Mouse (Mus musculus): ENCODE data around the gene Aen. TPM values are rescaled to one million over a fixed set of nuclear protein-coding genes. Genes with fewer than 3 reads are reported as not detected.

Aen gene
- 10 to 100 TPM; 22.0 to 25.4 TPM for polyA plus RNA-seq (2017; shearing (Covaris generic))

GRCm38 (mm10) chr7:78895653-78896333 is at the start of gene Aen:
Gene Aen, plus strand, starts transcription at chr7:78895854.
- peak; percentile 99 for ATAC-seq

GRCm38 (mm10) chr7:78846066-78846716 is 49.5 kb upstream of the Aen start:
- no peak for ATAC-seq

GRCm38 (mm10) chr7:78846737-78847434 is 48.8 kb upstream of the Aen start, which contains the start of gene Det1:
Gene Det1, minus strand, starts transcription at chr7:78847263.
- ATAC-seq, result peak; percentile 97

DNA sequence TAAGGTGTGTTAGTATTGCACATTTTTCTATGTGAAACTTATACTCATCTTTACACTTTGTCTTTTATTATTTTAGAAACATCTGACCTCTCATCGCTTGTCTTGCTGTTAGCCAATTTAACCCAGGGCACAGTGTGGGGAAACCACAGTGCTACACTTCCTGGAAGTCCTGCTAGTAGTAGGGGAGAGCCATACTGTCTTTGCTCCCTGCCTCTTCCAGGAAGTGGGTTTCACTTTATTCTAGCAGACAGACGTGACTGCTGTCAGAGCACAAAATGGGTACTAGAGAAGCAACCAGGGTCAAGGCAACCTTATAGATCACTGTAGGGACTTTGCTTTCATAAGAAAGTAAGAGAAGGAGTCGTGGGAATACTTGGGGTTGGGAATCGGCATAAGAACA is 41.6 kb upstream of the Aen start:
- peak; percentile 100 for ATAC-seq

- ATAC-seq, result no peak
Measured at GRCm38 (mm10) chr7:78855044-78855655, 40.5 kb upstream of the Aen start.

- no peak for ATAC-seq
Measured at GRCm38 (mm10) chr7:78863796-78864445, 31.7 kb upstream of the Aen start.

GRCm38 (mm10) chr7:78864446-78864802 is 31.2 kb upstream of the Aen start:
- no peak for ATAC-seq

- ATAC-seq, result no peak
Measured at GRCm38 (mm10) chr7:78865212-78865949, 30.3 kb upstream of the Aen start.

DNA sequence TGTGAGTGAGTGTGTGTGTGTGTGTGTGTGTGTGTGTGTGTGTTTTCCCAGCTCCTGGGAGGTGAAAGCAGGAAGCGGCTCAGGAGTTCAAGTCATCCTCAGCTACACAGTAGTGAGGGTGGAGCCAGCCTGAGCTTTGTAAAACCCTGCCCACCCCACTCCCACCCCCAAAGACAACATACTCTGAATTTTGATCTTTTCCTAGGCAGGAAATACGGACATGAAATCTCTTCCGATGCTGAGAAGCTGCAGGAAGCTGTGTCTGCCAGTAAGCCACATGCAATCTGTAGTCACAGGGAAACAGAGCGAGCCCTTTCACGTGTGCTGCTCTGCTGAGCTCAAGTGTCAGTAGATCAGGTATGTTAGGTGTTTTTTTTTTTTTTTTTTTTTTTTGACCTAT is 26.9 kb upstream of the Aen start:
- ATAC-seq, result peak; percentile 23

DNA sequence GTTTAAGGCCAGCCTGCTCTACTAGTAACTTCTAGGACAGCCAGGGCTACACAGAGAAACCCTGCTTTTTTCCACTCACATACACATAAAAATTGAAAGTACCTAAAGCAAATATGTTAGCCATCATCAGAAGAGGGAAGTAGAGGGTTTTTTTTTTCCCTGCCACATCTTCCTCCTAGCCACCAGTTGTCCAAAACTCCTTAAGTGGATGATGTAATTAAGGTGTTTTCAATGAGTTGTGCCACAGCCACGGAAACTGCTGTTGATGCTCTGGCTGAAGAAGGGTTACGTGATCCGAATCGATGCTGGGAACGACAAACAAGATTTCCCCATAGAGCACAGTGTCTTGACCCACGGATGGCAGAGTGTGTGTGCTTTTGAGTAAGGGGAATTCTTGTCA is 23.3 kb upstream of the Aen start:
- no peak for ATAC-seq

GRCm38 (mm10) chr7:78872831-78873230 is 22.8 kb upstream of the Aen start:
- ATAC-seq, result no peak

DNA sequence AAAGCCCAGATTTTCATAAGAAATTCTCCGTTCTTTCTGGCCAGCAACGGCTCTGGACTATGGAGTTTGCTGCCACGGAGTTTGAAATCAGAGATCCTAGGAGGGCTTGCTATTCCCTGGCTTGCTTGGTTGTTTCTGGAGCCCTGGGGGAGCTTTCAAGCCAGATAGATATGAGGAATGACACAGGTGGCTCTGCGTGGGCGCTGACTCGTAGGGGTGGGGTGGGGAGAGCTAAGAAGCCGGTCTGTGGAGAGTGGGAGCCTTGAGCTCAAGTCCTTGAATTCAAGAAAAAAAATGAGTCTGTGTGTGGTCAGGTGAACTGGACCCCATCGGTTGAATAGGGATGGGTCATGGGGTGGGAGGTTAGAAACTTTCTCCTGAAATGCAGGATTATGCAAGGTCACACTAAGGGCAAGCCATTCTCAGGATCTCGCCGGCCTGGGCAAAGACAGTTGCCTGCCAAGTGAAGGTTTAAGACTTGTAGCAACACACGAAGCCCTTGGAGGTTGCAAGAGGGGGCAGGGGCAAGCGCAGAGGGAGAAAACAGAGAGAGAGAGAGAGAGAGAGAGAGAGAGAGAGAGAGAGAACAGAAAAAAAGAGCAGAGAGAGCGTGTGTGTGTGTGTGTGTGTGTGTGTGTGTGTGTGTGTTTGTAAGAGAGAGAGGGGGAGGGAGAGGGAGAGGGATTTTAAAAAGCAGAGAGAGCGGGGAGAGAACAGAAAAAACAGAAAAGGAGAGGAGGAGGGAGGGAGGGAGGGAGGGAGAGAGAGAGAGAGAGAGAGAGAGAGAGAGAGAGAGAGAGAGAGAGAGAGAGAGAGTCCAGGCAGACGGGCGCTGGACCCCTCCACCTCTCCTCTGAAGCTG is 13.8 kb upstream of the Aen start:
- ATAC-seq, result no peak

DNA sequence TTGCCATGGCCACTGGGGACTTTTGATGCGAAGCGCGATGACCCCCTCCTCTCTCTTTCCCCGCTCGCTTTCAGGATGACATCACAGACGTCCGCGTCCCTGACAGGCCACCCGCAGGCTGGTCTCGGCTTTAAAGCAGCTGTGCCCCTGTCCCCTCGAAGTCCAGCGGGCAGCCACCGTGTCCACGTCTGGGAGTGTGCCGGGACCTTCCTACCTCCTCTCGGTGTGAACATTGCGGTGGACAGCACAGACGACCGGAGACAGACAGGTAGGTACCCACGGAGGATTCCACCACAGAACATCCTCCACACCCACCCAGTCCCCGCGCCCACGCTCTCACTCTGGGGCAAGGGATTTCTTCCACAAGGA is 13.2 kb upstream of the Aen start:
- no peak for ATAC-seq

- ATAC-seq, result no peak
Measured at GRCm38 (mm10) chr7:78883016-78883725, 12.5 kb upstream of the Aen start.

- ATAC-seq, result no peak
Measured at GRCm38 (mm10) chr7:78883726-78884060, 12.0 kb upstream of the Aen start.

DNA sequence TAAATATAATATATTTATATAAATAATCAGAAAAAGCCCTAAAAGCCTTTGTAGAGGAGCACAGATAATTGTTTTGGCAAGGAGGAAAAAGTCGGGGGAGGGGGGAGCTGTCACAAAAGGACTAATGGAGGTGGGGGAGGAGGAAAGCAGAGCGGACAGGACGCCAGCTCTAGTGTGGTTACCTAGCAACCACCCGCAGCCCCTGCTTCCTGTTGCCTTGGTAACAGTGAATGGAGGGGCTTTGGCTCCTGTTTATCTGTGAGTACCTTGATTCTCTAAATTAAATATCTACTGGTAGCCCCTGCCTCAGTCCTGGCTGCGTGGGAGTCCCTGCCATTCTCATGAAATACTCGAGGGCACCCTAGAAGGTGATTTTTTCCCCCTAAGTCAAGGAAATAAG is 11.5 kb upstream of the Aen start:
- ATAC-seq, result no peak

DNA sequence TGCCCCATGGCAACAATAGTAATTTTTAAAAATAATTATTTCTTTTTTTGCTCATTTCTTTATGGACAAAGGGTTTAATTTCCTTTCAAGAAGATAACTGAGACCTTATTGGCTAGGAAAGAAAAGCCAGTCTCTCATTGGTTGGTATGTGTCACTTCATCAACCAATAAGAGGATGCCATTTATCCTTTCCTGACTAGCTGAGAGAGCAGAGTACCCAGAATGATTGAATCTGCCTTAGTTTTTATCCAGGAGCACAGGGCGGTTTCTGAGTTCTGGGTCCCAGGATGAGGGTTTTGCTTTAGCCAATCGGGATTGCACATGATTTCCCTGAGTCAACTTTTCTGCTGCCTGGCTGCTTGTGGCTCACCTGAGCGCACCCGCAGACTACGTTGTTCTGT is 10.2 kb upstream of the Aen start:
- ATAC-seq, result no peak

DNA sequence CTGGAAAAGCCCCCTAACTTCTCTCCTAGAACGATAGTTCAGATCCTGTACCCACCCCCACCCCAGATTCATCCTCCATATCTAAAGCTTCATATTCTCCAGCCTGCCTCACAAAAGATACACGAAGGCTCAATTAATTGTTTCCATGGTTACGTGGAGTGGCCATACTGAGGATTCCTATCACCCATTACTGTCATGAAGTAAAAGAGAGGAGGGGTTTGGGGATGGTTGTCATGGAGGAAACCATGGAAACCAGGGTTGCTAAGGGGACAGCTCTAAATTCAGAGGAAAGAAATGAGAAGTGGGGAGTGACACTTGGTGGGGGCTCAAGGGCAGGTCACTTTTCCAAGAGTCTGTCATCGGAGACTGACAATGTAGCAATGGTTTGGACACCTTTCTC is 9.2 kb upstream of the Aen start:
- ATAC-seq, result no peak

GRCm38 (mm10) chr7:78887431-78887842 is 8.2 kb upstream of the Aen start:
- ATAC-seq, result no peak

- ATAC-seq, result peak; percentile 36
Measured at GRCm38 (mm10) chr7:78890641-78891040, 5.0 kb upstream of the Aen start.

- no peak for ATAC-seq
Measured at GRCm38 (mm10) chr7:78893917-78894316, 1.7 kb upstream of the Aen start.

Data from activated CD4-positive, CD25-positive, alpha-beta regulatory T cell, adult 4 months (primary cell).